Mouse (Mus musculus) brain, adult 2 months (tissue): ENCODE data around the gene Zfp800.
A peak's percentile ranks its signal among the peaks of the same experiment; 100 is the strongest.

Experiments
- DNase-seq: peaks from one replicate; pipeline ENCODE4 v3.0.0; 2011; ENCODE audit warnings: low read depth, low spot score

Zfp800 gene

DNA sequence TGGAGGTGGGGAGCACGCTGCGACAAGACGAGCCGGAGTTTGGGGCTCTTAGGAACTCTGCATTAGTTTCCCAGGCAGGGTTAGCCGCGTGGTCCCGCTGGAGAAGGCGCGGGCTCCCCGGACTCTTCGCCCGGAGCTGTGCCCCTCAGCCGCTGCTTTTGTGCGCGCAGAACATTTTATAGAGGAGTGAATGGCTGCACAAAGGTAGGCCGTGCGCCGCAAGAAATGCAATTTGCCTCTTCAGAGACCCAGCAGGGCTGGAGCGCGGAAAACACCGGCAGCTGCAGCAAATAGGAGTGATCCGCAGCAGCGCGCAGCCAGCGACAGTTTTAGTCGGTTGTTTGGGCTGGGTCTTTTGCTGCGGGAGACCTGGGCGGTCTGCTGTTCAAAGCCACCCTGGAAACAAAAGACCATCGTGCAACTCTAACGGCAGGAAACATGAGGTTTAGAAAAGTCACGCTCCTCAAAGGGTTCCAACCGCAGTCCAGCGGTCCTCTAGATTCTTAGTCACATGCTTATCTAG lies at the start of gene Zfp800:
Gene Zfp800 (minus strand): TSS at position 325 of the 523 bp plus-strand sequence.
- DNase-seq = peak; percentile 32

DNA sequence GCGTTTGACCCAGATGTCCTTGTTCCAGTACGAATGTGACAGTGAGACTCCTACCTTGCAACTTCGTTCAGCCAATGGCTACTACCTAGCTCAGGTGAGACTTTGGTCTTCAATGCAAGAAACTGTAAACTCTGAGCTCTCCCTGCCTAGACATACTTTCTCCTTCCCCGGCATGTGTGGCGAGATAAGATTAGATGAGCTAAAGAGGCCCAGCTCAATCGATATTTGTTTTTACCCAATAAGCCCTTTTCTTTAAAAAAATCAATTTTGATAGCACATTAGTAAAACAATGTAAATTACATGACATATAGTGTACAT lies 33.7 kb upstream of the Zfp800 start:
- DNase-seq = no peak

DNA sequence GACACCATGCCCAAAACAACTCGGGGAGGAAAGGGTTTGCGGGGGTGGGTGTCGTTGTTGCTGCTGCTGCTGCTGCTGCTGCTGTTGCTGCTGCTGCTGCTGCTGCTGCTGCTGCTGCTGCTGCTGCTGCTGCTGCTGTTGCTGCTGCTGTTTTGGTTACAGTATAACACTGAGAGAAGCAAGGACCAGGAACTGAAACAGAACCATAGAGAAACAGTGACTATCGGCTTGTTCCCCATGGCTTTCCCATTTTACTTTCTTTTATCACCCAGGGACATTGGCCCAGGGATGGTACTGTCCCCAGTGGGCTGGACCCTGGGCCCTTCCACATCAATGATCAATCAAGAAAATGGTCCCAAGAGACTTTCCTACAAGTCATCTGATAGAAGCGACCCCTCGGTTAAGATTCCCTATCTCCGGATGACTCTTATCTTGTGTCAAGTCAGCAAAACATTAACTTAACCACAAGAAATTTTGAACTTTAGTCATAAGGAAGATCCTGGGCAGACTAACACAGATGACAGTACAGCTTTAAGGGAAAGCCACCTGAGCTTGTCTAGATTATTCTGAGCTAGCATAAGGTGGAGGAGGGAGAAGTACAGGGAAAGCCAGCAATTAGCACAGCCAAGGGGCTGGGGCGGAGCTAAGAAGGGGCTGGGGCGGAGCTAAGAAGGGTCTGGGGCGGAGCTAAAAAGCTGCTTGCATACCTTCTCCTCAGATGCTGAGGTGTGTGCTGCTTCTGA lies 33.2 kb upstream of the Zfp800 start:
- no peak for DNase-seq

DNA sequence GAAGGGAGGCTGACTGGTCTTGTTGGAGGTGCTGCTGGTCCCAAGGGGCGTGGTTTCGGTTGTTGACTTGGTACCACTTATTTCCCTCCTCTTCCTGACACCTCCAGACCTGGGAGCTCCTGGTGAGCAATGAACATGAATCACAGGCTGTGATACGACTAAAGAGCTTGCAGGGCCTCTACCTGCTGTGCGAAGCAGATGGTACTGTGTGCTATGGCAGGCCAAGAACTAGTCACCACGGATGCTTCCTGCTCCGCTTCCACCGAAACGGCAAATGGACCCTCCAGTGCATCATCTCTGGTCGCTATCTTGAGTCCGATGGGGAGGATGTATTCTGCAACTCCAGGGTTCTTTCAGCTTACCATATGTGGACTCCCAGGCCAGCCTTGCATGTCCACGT lies 32.1 kb upstream of the Zfp800 start:
- DNase-seq = peak; percentile 67

DNA sequence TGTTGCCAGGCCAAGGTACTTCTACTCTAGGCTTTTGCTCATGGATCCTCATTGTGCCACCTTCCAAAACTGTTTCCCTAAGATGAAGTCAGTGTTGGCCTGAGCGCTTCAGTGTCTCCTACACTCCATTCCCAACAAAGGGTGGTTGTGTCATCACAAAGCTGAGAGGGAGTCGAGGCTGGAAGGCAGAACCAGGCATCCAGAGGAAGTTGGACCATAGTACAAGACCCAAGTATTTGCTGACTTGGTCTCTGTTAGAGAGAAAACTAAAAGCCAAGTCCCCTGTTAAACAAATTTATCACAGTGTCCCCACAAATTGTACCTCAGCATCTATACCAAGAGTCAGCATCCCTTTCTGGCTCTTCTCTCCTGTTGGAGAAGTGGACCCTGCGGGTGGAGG lies 30.5 kb upstream of the Zfp800 start, which contains the start of gene Gcc1:
Gene Gcc1 (minus strand): TSS at position 101 of the 400 bp plus-strand sequence.
- DNase-seq = no peak

DNA sequence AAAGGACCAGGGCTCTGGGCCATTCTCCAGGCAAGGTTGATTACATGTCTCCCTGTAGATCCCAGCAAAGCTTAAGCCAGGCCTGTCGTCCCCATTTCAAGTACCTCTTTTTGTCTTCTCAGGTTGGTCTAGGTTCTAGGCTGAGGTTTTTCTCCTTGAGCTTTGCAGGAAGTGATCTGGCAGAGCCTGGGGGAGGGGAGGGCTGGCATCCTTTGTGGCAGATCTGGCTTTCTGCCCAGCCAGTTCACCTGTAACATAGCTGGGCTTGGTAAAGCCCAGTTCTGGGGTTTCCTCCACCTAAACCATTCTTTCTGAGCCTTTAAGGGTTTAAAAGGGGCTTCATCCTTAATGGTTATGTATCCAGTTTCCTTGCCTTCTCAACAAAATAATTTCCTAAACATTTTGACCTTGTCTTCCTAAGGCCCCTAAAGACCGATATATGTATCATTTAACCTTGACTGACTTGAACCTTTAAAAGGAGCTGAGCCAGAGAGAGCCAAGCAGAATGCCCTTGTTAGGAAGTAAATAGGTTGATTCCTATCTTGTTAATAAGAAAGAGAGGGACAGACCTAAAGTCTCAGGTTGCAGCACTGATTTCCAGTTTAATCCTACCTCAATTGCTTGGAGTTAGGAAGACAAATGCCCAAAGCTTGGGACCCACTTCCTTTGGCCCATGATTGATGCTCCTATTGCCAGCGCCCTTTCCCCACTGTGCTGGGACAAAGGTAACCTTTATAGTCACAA lies 29.5 kb upstream of the Zfp800 start, which contains the start of gene Fscn3:
Gene Fscn3 (plus strand): TSS at position 694 of the 744 bp plus-strand sequence.
- DNase-seq = no peak

DNA sequence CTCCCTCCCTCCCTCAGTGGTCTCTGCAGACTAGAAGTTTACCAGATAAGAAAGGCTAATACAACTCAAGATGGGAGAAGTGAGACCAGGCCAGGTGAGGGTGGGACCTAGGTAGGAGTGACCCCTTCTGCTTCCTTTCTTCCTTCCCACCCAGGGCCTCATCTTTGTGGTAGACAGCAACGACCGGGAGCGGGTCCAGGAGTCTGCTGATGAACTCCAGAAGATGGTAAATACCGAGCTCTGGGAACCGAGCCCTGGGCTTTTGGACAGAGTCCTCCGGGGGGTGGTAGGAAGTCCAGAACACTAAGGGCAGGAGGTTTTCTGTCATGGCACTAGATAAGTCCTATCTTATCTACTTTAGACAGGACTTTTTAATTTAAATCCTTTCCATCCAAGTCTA lies 27.2 kb upstream of the Zfp800 start:
- DNase-seq = no peak

DNA sequence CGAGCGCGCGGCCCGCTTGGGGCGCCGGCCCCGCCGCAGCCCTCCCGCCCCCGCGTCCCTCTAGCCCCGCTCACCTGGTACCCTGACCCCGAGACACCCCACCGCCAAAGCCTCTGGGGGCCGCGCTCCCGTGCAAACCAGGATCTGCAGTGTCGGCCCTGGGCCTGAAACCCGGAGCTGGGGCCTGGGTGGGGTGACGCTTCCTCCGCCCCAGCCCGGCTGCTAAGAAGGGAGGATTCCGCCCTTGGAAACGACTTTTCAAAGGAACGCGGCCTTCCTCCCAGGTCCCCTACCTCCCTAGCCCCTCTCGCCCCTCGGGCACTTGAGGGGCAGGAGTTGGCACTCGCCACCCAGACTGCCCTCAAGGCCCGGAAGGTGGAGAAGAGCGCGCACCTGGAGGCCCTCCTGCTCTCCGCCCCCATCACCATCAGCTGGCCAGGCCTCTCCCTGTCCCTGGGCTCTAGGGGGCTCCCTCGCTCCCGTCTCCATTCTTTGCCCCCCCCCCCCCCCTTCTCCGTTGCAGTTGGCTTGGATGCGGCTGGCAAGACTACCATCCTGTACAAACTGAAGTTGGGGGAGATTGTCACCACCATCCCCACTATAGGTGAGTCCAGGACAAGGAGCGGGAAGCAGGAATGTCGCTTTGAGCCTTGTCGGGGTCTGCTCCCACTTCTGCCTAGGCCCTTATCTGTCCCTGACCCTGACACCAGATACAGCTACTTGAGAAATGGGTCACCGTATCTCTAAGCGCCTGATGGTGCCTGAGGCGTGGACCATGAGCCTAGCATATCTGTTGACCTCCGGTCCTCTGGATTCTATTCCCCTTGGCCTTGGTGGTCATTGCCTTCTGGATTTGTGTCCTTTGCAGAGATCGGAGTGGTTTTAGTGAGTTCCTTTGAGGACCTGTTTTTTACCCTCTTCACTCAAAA lies 26.2 kb upstream of the Zfp800 start:
- peak; percentile 85 for DNase-seq

DNA sequence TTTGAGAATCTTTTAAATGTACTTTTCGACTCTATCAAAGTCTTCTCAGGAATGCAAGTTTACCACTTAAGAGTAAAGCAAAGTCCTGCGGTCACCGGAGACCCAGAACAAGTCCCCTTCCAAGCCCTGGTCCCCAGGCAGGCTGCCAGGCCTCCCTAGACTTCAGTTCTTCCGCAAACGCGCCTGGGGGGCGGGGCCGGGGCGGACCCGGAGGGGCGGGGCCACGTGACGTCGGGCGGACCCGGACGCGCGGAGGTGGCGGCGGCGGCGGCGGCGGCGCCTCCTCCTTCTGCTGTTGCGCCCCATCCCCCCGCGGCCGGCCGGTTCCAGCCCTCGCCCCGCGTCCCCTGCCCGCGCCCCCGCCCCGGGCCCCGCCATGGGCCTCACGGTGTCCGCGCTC lies 25.5 kb upstream of the Zfp800 start, which contains the start of gene Arf5:
Gene Arf5 (plus strand): TSS at position 248 of the 400 bp plus-strand sequence.
- DNase-seq = peak; percentile 88

DNA sequence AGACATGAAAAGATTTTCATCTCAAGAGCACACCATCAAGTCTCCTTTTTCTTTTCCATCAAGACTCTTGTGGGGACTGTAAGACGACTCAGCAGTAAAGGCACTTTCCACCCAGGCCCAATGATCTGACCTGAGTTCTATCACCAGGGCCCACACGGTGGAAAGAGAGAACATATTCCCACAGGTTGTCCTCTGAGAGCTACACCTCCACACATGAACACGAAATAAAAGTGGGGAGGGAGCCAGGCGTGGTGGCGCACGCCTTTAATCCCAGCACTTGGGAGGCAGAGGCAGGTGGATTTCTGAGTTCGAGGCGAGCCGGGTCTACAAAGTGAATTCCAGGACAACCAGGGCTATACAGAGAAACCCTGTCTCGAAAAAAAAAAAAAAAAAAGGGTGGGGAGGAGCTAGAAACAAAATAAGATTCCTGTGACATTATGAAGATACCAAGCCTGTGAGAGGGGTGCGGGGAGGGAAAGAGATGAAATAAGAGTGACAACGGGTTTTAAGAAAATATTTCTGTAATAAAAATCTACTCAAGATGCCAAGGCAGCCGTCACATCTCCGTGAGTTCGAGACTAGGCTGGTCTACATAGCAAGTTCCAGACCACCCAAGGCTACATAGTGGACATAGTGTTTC lies 25.0 kb upstream of the Zfp800 start:
- DNase-seq = no peak

DNA sequence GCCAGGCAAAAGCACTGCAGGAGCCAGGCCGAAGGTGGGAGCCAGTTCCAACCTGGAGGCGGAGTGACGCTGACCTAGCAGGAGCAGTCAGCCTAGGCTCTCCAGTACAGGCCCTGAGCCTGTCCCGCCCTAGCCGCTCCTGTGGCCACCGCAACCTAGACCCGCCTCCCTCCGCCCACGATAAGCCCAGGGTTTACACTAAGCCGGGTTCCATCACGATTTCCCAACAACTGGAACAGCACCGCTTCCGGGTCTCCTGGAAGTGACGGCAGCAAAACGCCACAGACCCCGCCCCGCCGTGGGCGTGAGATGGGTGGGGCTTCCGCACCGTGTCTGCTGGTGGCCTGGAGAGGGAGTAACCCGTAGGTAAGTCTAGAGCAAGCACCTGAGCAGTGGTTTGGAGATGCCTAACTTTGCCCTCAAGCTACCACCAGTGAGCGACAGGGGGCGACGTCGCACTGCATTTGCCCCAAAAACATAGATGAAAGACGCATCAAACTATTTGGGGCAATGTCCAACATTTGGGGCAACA lies 23.7 kb upstream of the Zfp800 start:
- peak; percentile 97 for DNase-seq

DNA sequence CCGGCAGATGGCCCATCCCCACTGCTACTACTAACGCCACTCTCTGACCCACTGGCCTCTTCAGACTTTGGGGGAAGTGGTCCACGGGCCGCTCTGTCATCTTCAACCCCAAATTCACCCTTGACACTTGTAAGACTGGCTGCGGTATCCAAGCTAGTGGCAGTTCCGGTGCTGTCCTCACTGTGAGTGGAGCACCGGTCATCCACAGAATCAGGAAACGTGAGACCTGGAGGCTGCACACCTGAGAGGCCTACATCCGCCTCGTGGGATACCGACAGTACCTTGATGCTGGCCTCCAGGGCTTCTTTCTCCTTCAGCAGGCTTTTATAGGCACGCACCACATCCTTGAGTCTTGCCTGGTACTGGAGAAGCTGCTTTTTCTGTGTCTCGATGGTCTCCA lies 23.1 kb upstream of the Zfp800 start:
- no peak for DNase-seq

DNA sequence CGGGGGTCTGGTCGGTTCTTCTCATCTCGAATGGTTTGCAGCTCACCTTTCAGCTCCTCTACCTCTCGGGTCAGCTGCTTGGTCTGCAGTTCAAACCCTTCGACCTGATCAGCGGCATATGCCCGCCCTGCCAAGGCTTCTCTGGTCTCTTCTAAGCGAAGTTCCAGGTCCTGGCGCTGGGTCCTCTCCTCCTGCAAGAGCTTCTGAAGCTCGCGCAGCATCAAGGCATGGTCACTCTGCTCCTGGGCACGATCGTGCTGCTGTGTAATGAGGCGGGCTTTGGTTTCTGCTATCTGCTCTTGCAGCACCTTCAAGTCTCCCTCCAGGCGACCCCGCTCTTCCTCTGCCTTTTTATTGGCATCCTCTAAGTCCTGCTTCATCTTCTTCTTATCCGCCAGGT lies 22.6 kb upstream of the Zfp800 start:
- no peak for DNase-seq

DNA sequence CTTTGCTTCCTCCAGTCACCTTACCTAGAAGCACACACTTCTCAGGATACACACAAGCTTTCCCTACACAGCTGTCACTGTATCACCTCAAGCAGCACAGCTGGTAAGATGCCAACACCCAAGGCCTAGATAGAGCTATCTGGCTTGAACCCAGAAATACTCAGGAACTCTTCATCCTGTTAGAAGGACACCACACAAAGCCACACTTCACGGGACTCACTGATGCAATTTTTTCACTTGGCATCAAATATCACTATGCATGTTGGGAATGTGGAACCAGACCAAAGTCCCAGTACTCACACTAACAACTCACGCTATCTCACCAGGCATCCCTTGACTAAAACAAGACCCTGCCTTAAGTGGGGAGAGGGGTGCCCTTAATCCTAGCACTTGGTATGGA lies 21.9 kb upstream of the Zfp800 start:
- peak; percentile 6 for DNase-seq

DNA sequence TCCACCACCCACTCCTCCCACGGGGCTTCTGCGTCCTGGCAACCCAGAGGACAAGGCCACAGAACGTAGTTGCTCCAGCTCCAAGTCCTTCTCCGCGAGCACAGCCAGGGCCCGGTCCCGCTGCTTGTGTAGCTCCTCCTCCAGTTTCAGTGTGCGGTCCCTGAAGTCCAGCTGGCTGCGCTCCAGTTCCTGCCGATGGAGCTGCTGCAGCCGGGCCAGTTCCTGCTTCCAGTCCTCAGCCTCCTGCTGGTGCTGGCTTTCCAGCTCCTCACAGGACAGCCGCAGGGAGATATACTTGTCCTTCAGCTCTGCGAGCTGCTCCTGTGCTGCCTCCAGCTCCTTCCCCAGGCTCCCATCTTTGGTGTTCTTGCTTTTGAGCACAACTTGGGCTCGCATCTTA lies 20.6 kb upstream of the Zfp800 start:
- DNase-seq = peak; percentile 86

DNA sequence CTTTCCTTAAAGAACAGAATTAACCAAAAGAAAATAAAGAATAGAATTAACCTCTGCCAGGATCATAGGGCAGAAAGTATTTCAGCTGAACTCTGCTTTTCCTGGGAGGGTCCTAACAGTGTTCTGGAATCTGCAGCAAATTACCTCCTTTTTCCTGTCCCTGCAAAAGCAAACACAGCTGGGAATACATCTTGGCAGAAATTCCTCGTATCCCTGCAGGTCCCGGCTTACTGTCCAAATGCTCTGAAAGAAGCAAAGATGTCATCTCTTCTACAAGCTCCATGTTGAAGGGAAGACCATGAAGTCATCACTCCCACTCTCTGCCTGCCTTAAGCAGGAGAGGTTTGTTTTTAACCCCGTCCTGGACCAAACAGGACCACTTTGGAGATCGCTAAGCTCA lies 19.2 kb upstream of the Zfp800 start:
- DNase-seq = no peak

DNA sequence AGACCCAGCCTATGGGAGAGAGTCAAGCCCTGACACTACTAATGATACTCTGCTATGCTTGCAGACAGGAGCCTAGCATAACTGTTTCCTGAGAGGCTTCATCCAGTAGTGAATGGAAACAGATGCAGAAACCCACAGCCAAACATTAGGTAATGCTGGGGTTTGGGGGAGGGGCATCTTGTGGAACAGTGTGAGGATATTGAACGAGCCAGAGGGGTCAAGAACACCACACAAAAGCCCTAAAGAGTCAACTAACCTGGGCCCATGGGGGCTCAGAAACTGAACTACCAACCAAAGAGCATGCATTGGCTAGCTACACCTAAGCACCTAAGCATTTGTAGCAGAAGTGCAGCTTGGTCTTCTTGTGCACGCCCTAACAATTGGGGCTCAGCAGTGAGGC lies 13.4 kb upstream of the Zfp800 start:
- DNase-seq = no peak

DNA sequence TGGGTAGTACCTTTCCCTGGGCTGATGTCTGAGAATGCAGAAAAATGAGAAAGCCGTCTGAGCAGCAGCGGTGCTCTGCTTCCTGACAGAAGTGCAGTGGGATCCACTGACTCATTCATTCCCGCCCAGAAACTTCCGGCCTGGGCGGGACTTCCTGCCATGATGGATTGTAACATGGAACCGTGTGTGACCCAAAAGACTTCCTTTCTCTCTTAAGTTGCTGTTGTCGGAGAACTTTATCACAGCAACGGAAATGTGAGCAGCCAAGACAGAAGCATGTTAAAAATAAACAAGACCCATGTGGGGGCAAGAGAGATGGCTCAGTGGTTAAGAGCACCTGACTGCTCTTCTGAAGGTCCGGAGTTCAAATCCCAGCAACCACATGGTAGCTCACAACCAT lies 12.2 kb upstream of the Zfp800 start:
- no peak for DNase-seq

DNA sequence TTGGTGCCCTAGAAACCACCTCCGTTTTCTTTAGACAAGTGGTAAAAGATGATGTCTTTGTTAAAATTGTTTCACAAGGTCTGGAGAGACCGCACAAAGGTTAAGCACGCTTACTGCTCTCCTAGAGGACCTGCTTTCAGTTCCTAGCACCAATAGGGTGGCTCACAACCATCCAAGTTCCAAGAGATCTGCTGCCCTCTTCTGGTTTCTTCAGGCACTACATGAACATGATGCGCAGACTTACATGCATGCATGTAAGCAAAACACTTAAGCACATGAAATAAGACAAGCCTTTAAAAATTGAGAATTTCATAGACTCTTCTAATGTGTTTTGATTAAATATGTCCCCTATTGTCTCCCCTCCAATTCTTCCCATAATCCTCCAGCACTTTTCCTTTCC lies 2.0 kb upstream of the Zfp800 start:
- peak; percentile 18 for DNase-seq

DNA sequence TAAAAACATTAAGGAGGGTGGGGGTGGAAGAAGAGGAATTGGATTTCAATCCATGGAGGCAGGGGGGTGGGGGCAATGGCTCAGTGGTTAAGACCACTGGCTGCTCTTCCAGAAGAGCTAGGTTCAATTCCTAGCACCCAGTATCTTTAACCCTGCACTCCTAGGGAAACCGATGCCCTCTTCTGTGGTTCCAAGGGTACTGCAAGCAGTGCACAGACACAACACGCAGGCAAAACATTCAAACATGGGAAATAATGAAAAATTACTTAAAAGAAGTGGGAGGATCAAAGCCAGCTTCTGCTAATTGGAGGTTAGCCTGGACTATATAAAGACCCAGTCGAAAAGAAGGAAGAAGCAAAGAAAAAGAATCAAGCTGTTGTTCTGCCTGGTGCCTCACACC lies 921 bp upstream of the Zfp800 start:
- DNase-seq = no peak

DNA sequence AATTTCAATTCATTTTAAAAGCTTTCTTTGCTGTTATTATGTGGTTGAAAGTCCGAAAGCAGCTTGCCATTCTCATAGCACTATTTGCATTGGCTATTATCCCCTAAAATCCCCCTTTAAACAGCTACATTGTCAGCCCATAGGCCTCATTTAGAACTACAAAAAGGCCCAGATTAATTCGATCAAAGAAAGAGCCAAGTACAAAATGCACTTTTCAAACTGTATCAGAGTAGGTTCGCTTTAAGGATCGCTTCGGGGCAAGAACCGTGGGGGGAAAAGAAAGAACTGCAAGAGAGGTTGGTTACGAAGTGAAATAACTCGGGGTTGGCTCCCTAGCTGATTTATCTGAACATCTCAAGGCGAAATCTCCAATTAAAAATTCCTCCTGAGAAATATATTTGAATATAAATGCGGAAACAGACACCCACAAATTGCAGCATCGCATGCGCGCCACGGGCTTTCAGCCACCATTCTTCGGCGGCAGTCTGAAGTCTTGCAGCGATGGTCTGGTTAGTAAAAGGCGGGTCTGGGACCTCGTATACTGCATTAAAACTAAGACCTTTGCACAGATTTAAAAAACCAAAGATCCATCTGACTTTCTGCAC lies 850 bp downstream of the Zfp800 start:
- peak; percentile 42 for DNase-seq
